Mouse (Mus musculus) skeletal muscle tissue, adult 2 months (tissue): Measurements from ENCODE around the gene Chuk.

Experiments used
- DNase-seq: peaks from one replicate; pipeline ENCODE4 v3.0.0-alpha.2; 2012; ENCODE audit warnings: low read depth, low spot score

The Chuk gene

GRCm38 (mm10) chr19:44107661-44108521 is 611 bp upstream of the Chuk start:
- DNase-seq = no peak

- no peak for DNase-seq
Observed at GRCm38 (mm10) chr19:44104393-44104792, 2.9 kb downstream of the Chuk start.

GRCm38 (mm10) chr19:44103001-44103400 is 4.3 kb downstream of the Chuk start:
- DNase-seq = no peak

- no peak for DNase-seq
Observed at GRCm38 (mm10) chr19:44100840-44101239, 6.4 kb downstream of the Chuk start.

GRCm38 (mm10) chr19:44086278-44086677 is 21.0 kb downstream of the Chuk start:
- no peak for DNase-seq

- DNase-seq = no peak
Observed at GRCm38 (mm10) chr19:44080920-44081319, 26.4 kb downstream of the Chuk start.

- DNase-seq = no peak
Observed at GRCm38 (mm10) chr19:44080023-44080422, 27.3 kb downstream of the Chuk start.

- DNase-seq = no peak
Observed at GRCm38 (mm10) chr19:44077024-44077423, 30.3 kb downstream of the Chuk start.

GRCm38 (mm10) chr19:44076457-44076856 is 30.8 kb downstream of the Chuk start:
- no peak for DNase-seq

- no peak for DNase-seq
Observed at GRCm38 (mm10) chr19:44074986-44075385, 32.3 kb downstream of the Chuk start.

- no peak for DNase-seq
Observed at GRCm38 (mm10) chr19:44071166-44071565, 36.1 kb downstream of the Chuk start.

- DNase-seq = no peak
Observed at GRCm38 (mm10) chr19:44069914-44070232, 37.4 kb downstream of the Chuk start.

GRCm38 (mm10) chr19:44069121-44069913 is 38.0 kb downstream of the Chuk start, which contains the start of gene Erlin1:
Gene Erlin1, minus strand, starts transcription at chr19:44069785.
- DNase-seq = peak; percentile 65

GRCm38 (mm10) chr19:44068232-44068631 is 39.0 kb downstream of the Chuk start:
- no peak for DNase-seq

GRCm38 (mm10) chr19:44067323-44068049 is 39.8 kb downstream of the Chuk start:
- peak; percentile 7 for DNase-seq

- DNase-seq = no peak
Observed at GRCm38 (mm10) chr19:44064734-44065133, 42.5 kb downstream of the Chuk start.

- DNase-seq = no peak
Observed at GRCm38 (mm10) chr19:44063773-44064172, 43.5 kb downstream of the Chuk start.

GRCm38 (mm10) chr19:44060226-44060625 is 47.1 kb downstream of the Chuk start:
- DNase-seq = no peak

- no peak for DNase-seq
Observed at GRCm38 (mm10) chr19:44055173-44055826, 52.0 kb downstream of the Chuk start.

- no peak for DNase-seq
Observed at GRCm38 (mm10) chr19:44050388-44050787, 56.9 kb downstream of the Chuk start.

- DNase-seq = no peak
Observed at GRCm38 (mm10) chr19:44049282-44049681, 58.0 kb downstream of the Chuk start.

- no peak for DNase-seq
Observed at GRCm38 (mm10) chr19:44045847-44046246, 61.4 kb downstream of the Chuk start.
